Mouse (Mus musculus) kidney, adult 18-20 months (tissue): ENCODE results near the gene Rem1.
A peak's percentile ranks its signal among the peaks of the same experiment; 100 is the strongest.

Experiments
- DNase-seq: peaks from one replicate; pipeline ENCODE4 v3.0.0; 2021

The Rem1 gene

GRCm38 (mm10) chr2:152679701-152680355 is 53.1 kb downstream of the Rem1 start:
- peak; percentile 61 for DNase-seq

GRCm38 (mm10) chr2:152683086-152683485 is 56.3 kb downstream of the Rem1 start:
- DNase-seq: no peak
